Mouse (Mus musculus) liver, postnatal 0 days (tissue): ENCODE results near the gene Tbc1d24.

Experiments used
- CTCF ChIP-seq: sonication (generic); IDR thresholded peaks from 2 replicates; pipeline ENCODE4 v1.5.1; 2016; ENCODE audit warnings: antibody characterized with exemption, low read depth
- EP300 ChIP-seq: IDR thresholded peaks from 2 replicates; pipeline ENCODE4 v1.6.1; 2016; ENCODE audit warnings: antibody characterized with exemption, low read depth, mild to moderate bottlenecking

- no peak for TF ChIP-seq CTCF
- TF ChIP-seq EP300 = no peak
These were observed 54.0 kb downstream of the Tbc1d24 start for GRCm38 (mm10) chr17:24151382-24151781.
